Mouse (Mus musculus): ENCODE data around the gene Sh3kbp1. TPM values are rescaled to one million over a fixed set of nuclear protein-coding genes. Genes with fewer than 3 reads are reported as not detected.
"Not testable (repeated sequence)": the region's sequence is repeated elsewhere in the genome, so short reads cannot be mapped to it uniquely, and the experiment has no call there.

Sh3kbp1 gene
- polyA plus RNA-seq (2017; shearing (Covaris generic)) = 100 to 1,000 TPM; 330 to 401 TPM

DNA sequence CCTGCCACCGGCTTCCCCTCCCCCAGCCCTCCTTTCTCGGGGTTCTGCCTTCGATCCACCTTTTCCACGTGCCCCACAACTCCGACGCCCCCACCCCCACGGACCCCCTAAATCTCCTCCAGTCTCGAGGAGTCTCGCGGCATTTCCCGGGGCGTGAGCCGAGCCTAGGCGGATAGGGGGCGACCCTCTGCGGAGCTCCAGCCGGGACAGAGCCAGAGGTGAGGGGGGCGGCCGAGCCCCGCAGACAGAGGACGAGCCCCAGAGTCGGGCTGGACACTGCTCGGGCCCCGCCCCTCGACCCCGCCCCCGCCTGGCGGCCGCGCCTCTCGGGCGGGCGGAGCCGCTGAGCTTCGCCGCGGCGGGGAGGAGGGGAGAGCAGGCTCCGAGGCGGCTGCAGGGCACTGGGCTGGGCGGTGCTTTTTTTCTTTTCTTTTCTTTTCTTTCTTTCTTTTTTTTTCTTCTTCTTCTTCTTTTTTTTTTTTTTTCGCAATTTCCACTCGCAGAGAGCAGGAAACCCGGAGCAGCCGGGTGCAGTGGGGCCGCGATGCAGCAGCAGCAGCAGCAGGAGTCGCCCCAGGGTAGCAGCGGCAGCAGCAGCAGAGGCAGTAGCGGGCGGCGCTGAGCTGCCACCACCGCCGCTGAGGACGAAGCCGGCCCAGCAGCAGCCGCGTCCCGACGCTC is at the start of gene Sh3kbp1:
Gene Sh3kbp1 (plus strand): TSS at position 366 of the 681 bp plus-strand sequence.
- ATAC-seq = peak; percentile 62

GRCm38 (mm10) chrX:159584738-159585137 is 42.3 kb upstream of the Sh3kbp1 start:
- not testable (repeated sequence) for ATAC-seq

DNA sequence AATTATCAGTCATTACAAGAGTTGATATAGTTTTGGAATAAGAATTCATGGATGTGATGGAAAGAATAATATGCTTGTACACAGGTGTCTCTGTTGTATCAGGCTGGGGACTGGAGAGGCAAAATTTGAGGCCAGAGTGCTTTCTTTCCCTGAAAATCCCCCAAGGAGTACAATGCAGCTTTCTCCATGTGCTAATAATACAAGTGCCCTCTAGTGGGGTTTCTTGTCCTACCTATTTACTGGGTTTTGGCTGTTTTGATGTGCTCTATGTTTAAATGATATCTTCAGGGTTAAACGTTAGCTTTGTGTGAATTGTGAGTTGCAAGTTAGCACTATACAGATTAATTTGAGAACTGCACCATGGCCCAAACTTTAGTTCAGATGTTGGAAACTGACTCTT is 35.4 kb upstream of the Sh3kbp1 start:
- no peak for ATAC-seq

DNA sequence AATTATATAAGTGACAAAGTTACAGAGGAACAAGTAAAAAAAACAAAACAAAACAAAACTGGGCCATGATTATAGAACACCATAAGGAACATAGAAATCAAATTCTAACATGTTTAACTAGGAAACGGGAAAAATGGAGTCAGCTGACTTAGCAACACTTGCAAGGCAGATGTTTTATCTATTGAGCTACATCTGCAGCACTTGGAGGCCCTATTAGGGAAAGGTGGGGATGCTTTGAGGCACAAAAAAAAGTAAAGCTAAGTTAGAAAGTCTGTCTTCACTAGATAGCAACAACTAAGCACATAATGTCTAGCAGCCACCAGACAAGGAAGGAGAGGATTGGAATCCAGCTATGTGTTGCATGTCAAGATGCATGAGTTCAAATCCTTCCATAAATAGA is 29.6 kb upstream of the Sh3kbp1 start:
- no peak for ATAC-seq

DNA sequence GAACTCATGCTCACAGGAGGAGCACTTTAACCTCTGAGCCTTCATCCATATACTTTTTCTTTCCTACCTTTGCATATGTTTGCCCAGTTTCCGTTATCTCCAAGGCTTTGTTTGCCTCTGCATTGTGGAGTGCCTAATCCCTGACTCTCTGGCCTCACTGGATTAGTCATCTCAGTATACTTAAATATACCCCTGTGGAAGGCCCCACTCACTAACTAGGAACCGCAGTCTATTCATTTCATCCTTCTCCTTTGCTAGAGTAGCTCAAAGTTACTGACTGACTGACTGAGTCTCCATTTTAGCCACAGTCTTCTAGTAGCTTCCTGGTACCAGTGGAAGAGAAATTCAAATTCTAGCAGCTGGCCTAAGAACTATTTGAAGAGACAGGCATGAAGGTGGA is 22.2 kb upstream of the Sh3kbp1 start:
- ATAC-seq = no peak

DNA sequence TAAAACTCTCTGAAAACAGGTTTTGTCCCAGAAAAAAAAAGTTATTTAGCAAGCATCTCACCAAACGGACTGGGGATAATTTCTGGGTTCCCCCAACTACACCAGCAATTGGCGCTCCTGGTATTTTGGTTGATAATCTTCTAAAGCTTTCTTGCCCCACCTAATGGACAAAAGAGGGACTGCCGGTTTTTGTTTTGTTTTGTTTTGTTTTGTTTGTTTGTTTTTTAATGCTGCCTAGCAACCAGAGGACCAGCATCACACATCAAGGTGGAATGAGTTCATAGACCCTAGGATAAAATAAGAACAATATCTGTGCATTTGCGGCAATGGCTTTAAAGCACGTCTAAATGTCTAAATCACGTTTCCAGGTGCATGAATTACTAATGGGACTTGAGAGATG is 20.1 kb upstream of the Sh3kbp1 start:
- peak; percentile 80 for ATAC-seq

DNA sequence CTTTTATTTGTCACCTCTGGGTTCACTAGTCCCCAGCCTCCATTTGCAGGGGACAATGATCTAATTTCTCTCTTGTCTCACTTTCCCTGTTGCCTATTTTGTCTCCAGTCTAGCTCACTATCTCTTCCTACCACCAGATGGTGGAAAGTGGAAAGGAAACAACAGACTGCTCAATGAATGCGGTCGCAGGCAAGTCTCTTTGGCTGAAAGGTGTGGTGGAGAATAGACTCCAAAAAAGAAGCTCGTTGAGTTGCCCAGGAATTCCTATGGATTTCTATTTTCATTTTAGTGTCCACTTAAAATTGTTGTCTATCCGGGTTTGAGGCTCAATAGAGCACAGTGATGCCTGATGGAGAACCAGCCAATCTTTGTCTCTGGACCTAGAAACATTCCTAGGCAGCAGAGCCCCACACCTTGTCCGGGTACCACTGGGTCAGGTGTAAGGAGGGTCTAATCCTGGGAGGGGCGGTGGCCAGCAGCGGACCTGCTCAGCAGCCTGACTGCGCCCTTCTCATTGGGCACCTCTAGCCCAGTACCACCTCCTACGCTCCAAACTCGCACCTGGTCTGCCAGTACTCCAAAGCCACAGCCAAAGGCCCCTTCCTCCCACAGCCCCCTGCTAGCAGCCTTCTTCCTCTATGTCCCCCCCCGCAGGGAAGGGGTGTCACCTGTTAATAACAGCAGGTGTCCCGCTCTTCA is 715 bp upstream of the Sh3kbp1 start:
- ATAC-seq = peak; percentile 73

- peak; percentile 33 for ATAC-seq
Measured at GRCm38 (mm10) chrX:159627588-159628566, 805 bp downstream of the Sh3kbp1 start.

DNA sequence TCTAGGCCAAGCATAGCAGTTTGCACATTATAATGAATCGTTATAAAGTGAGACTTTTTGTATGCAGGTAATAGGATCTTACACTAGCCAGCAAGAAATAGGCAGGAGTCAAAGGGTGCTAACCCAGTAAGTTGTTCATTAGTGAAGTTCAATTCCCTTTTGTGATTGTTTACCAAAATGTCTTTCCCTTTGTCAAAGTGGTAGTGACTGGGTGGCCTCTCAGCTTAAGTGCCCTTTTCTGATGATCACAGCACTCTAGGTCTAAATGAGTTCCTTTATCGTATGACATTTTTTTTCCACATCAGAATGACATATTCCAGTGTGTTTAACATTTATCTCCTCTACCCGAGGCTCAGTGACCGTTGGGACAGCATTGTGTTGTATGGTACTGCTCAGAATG is 1.6 kb downstream of the Sh3kbp1 start:
- no peak for ATAC-seq

GRCm38 (mm10) chrX:159629203-159629602 is 2.1 kb downstream of the Sh3kbp1 start:
- no peak for ATAC-seq

- no peak for ATAC-seq
Measured at GRCm38 (mm10) chrX:159638500-159639227, 11.6 kb downstream of the Sh3kbp1 start.

DNA sequence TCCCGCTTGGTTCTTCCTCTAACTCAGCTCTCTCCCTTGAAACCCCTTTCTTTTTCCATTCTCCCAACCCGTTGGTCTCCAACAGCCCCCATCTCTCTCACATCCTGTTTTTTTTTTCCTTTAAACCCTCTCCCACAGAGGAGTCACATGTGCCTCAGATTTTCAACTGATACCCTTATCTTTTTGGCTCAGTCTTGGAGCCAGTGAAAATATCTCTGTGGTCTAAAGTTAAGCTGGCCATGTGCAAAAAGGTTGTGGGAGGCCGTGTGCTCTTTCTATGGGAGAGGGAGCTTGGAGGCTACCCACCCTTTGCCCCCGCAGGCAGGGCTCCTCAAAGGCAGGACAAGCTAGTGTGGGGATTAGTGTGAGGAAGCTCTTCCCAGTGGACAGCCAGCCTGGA is 12.9 kb downstream of the Sh3kbp1 start:
- no peak for ATAC-seq

DNA sequence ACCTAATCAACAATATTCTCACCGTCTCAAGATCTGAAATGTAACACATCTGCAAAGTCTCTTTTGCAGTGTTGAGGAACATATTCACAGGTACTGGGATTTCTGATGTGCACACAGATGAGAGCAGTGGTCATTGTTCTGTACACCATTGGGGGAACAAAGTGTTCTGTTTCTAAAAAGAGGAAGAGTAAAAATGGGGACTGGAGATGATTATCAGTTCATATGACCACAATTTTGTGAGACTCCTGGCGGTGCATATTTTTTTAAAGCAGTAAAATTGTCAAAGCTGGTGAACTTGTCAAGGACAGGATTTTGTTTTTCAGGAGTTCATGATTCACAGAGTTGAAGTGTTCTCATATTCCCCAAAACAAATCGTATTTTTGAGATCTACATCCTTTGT is 18.2 kb downstream of the Sh3kbp1 start:
- no peak for ATAC-seq

DNA sequence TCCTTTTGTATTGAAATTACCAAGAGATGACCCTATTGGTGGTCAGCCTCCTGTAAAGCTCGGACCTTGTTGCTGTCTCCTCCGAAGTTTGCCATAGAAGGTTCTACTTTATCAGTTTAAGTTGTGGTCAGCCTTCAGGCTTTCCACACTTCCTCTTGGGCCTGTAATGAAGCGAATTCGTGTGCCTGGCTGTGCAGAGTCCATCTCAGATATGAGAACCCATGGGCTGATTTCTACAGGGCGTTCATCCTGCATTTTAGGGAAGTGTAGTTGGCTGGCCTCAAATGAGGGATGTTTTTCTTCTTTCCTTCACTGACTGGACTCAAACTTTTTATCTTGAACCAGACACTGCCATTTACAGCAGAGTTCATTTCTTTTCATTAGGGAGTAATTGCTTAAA is 20.5 kb downstream of the Sh3kbp1 start:
- no peak for ATAC-seq

- no peak for ATAC-seq
Measured at GRCm38 (mm10) chrX:159648598-159648997, 21.5 kb downstream of the Sh3kbp1 start.

GRCm38 (mm10) chrX:159650130-159650678 is 23.1 kb downstream of the Sh3kbp1 start:
- ATAC-seq = peak; percentile 61

DNA sequence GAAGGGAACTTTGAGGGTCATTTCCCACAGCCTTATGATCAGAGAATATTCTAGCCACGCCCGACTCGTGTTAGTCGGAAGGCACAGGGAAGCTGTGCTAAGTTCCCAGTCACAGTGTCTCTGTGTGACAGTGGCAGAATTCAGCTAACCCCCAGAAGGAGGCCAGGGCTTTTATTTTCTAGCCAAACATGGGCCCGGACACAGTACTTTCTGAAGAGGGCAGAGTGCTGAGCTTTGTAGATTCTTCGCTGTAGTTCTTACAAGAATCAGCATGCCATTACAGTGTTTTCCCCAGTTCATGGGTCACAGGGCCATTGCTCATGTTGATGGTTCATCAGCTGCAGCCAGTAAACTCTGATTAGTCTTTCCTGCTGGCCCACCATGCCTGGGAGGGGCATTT is 23.7 kb downstream of the Sh3kbp1 start:
- ATAC-seq = no peak

DNA sequence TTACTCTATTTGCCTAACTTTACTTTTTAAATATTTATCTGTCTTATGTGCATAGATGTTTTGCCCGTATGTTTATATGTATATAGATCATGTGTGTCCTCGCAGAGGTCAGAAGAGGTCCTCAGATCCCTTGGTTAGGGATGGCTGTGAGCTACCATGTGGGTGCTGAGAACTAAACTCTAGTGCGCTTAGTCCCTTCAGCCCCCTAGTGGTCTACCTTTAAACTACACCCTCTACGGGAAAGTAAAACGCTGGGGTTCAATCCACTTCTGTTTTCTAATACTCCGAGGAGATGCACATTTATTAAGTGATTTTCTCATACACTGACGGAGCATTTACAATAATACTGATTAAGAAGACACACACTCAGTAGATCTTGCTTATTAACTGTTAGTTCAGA is 44.3 kb downstream of the Sh3kbp1 start:
- no peak for ATAC-seq

DNA sequence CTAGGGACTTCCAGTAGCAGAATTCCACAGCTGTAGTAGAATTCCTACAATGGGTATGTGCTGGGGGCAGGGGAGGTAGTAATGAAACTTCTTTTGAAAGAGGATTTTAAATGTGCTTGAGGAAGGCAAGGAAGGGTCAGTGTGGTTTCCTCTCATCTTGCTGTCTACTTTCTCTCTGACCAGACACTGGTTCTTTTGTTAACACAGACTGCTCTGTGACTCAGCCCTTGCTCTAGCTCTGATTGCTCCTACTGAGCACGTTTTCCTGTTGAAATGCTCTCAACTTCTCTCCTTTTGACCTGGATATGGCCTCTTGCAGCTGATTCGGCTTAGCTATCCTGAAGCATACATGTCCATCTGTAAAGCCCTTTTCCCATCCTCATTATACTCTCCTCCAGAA is 45.4 kb downstream of the Sh3kbp1 start:
- no peak for ATAC-seq

DNA sequence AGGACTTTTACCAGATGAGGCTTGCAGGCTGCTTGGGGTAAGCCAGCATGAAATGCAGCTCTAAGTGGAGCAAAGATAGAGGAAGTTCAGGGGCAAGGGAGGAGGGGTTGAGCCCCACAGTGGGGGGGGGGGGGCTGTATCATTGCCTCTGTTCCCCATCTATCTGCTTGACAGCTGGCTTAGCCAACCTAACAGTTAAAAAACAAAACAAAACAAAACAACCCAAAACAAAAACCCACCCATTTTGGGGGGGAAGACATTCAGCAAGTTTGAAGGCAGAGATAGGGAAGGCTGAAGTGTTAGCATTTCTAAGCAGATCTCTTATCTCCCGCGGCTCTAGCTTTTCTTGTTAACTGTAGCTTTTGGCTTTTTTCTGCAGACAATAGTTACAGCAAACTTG is 49.2 kb downstream of the Sh3kbp1 start:
- no peak for ATAC-seq

GRCm38 (mm10) chrX:159677585-159678319 is 50.7 kb downstream of the Sh3kbp1 start:
- ATAC-seq = peak; percentile 75
